Mouse (Mus musculus) ovary, postnatal 10 days (tissue): Measurements from ENCODE around the gene Fuca2.
A peak's percentile ranks its signal among the peaks of the same experiment; 100 is the strongest.
"Not testable (repeated sequence)": the region's sequence is repeated elsewhere in the genome, so short reads cannot be mapped to it uniquely, and the experiment has no call there.

Experiments used
- DNase-seq: peaks from one replicate; pipeline ENCODE4 v3.0.0; 2022; ENCODE audit warnings: low spot score

The Fuca2 gene

DNA sequence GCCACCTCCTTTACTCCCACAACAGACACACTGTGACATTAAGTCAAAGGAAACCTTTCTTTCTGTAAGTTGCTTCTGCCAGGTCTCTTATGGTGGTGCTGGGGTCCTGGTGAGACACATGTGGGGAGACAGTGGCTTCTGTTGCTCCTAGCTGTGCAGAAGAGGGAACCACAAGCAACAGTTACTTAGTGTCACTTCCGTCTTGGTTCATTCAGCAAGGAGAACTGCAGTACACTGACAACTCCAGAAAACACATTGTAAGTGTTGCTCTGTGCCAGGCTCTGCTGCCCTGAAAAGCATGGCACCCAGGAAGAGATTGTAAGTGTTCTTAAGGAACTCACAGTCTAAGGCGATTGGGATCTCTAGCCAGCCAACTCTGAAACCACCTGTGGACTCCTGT lies at the start of gene Fuca2:
Gene Fuca2 (plus strand): TSS at position 210 of the 400 bp plus-strand sequence.
- DNase-seq: no peak

DNA sequence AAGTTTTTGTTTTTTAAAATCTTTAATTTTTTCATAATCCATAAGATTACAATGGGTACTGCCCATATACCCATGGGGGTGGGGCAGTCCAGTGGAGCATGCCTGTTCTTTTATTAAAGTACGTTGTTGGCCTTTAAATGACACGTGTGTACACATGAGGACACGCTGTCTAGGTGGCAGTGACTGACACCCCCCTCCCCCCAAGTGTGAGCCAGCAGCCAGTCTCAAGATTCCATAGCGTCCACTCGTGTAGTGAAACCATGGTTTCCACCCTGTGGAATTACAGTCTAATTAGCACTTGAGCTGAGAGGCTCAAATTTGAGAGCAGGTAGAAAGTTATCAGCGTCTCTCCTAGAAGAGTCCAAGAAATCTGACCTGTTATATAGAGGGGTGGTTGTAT lies 47.7 kb upstream of the Fuca2 start:
- no peak for DNase-seq

DNA sequence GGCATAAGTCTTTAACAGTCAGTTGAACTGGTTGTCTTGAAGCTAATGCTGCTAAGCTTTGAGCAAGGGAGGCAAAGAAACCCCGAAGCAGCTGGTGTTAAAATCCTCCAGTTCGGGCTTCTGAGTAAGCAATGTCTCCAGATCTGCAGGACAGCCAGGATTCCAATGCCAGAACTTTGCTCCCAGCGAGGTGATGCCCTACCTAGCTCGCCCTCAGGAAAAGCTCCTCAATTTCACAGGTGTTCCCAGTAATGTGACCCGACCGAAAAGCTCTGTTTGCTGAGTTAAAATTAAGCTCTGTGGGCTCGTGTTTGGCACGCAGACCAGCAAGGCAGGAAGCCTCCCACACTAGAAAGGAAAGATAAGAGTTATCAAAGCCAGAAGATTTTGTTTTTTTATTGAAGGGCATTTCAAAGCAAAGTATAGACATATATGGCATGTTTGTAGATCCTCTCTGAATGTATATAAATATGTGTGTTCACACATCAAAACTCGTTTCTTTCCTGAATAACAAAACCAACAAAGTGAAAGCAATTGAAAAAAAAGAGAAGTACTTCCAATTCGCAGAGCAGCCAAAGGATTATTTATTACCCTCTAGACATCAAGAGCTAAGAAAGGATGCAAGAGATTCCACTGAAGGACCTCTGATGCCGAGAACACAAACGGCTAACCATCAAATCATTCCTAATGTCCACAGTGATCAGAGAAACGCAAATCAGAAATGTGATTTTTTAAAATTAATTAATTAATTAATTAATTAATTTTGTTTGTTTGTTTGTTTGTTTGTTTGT lies 45.9 kb upstream of the Fuca2 start:
- no peak for DNase-seq

DNA sequence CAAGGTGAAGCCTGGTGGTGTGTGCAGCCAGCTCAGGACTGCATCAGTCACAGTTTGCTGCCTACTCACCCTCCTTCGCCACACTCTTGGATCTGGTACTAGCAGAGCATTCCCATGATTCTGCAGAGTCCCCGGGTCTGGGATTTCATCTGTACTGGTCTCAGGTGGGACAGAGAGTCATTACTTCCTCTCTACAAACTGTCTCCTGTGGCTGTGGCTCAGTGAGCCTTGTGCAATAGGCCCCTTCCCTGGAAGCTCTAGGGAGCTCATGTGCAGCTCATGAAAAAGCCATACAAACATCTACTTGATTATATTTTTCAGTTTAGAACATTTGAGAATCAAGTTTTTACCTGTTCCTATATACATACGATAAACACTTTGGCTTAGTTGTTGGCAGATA lies 35.0 kb upstream of the Fuca2 start:
- not testable (repeated sequence) for DNase-seq

DNA sequence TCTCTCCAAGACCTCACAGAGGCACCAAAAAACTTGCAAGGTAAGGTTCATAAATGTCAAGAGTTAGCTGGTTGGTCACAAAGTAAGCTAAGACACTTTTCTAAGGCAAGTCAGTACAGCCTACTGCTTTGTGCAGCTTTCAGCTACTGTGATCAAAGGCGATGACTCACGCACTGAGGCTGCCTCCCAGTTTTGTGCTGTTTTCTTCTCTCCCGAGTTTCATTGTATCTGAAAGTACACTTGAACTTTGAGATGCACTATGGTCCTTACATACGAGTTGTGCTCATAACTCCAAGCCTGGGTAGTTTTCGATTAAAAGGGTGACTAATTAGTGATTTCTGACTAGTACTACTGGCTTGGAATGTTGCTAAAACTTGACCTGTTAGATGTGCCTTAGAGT lies 32.4 kb upstream of the Fuca2 start:
- DNase-seq: no peak

DNA sequence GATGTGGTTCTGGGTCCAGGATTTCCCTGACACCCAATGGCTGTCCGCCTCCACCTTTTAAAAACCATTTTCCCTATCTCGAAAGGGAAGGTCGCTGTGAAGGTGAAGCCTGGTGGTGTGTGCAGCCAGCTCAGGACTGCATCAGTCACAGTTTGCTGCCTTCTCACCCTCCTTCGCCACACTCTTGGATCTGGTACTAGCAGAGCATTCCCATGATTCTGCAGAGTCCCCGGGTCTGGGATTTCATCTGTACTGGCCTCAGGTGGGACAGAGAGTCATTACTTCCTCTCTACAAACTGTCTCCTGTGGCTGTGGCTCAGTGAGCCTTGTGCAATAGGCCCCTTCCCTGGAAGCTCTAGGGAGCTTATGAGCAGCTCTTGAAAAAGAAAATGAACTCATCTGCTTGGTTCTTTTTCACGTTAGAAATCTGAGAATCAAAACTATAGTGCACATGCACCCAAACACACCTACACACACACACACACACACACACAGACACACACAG lies 31.3 kb upstream of the Fuca2 start:
- not testable (repeated sequence) for DNase-seq

DNA sequence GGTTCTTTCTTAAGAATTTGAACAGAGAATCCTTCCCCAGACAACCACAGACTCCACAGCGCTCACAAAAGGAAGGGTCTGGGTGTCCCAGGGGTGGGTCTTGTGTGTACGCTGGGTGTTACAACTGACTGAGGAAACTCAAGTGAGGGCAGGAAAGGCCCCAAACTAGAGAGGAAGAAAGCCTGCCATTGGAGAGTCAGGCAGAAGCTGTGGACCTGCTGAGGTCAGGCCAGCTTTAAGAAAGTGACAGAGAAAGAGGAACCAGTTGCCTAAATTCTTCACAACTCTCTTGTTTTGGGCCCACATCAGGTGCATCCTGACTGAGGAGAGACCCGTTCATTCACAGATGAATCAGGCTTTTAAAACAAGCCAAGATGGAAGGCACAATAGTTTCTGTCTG lies 29.1 kb upstream of the Fuca2 start:
- no peak for DNase-seq

DNA sequence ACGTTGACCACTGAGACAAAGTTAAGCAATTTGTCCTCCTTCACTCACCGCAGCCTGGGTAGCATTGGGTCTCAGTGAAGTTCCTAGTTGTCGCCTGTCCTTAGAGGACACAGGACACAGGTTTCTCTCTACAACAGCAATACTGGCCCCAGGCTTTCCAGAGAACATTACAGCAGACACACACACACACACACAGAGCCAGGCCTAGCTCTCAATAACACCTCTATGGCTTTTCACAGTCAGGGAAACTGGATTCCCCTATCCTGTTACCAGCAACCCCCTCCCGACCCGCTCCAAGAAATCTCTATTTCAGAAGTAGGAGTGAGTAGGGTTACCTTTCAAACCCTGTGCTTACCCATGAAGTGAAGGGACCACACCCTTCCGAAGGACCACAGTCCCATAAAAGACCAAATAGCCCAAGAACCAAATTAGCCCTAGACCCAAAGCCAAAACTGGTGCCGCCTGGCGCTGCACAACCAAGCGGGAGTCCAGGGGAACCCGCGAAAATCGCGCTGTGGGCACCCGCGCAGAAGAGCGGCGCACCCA lies 26.0 kb upstream of the Fuca2 start:
- DNase-seq: no peak

DNA sequence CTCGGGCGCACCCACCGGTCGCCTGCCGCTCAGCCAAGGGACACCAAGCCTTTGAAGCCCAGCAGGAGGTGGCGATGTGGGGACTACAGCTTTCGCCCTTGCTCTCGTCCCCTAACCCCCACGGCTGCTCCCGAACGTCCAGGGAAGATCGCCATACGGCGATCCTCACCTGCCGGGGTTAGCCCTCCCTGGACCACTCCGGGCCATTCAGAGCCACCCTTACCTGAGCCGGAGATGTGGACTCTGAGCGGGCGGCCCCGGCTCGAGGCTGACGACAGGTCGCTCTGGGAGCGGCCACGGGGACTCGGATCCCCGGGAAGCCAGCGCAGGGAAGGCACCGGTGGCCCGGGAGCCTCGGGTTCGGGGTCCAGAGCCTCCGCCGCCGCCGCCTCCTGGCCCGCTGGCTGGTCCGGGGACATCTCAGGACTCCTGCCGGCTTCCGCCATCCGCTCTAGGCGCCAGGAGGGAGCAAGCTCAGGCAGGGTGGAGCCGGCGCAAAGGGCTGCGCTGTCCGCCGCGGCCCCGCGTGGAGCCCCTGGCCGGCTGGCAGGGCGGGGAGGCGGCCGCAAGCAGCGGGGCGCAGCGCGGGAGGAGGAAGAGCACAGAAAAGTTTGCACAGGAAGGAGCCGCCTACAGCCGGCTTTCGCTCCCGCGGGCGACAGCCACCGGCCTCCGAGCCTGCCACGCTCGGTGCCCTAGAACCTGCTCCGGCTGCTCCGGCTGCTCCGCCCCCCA lies 25.3 kb upstream of the Fuca2 start, which contains the start of gene Phactr2:
Gene Phactr2 (minus strand): TSS at position 580 of the 735 bp plus-strand sequence.
- DNase-seq: peak; percentile 24

DNA sequence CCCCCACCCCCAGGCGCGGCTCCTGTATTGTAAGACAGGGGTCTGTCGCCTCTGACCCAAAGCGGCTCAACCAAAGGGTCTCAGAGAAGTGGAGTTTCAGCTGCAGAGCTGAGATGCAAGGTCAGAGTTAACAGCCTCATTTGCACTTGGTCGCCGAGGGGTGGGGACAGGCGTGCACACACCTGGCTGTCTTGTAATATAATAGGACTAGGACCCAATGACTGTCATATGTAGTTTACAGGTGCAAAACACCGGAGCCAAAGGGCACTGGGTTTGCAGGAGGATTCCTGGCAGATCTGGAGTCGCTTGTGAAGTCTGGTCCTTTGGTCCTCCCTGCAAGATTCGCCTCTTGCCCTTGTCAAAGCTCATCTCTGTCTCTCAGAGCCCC lies 24.8 kb upstream of the Fuca2 start:
- no peak for DNase-seq

DNA sequence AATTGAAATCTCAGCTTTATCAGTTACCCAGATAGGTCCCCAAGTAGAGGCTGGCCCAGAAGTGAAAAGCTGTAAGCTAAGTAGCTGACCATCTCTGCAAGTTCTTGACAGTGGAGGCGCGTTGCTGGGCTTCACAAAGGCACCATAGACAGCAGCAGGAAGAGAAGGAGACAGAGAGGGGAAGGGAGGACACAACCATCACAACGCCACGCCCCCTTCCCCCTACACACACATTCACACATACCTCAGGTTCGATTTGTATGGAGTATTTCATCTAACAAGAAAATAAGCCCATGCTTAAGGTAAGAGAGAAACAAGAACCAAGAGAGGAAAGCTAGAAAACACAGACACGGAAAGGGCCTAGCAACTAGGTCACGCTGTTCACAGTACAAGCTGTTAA lies 24.2 kb upstream of the Fuca2 start:
- DNase-seq: no peak

DNA sequence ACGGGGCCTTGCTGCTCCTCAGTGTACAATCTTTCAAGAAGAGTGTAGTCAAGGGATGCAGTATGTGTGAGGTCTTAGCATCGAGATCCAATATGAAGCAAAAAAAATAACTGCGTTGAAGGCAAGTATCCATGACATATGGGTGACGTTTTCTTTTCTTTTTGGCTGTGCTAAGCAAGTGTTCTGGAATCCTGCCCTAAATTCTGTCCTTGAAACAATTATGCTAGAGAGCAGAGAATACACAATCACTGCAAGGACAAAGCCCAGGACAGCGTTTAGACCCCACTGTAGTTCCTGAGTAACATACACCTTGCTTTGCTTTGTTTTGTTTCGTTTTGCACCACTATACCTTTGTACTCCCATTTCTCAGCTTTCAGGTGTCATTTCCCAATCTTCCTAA lies 20.0 kb upstream of the Fuca2 start:
- DNase-seq: no peak

DNA sequence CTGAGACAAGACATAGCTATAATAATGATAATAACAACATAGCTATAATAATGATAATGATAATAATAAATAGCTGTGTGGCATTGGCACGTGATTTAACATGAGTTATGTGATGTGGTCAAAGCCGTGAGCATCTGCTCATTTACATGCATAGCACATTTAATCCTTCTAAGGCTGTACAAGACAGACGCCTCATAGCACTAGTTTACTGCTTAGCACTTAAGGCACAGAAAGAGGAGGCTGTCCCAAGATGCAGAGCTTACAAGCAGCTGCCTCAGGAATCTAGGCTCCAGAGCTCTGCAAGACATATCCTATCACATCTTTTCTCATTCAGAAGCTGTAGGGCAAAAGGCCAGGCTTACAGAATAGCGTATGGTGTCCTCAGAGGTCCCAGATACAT lies 13.4 kb upstream of the Fuca2 start:
- DNase-seq: no peak

DNA sequence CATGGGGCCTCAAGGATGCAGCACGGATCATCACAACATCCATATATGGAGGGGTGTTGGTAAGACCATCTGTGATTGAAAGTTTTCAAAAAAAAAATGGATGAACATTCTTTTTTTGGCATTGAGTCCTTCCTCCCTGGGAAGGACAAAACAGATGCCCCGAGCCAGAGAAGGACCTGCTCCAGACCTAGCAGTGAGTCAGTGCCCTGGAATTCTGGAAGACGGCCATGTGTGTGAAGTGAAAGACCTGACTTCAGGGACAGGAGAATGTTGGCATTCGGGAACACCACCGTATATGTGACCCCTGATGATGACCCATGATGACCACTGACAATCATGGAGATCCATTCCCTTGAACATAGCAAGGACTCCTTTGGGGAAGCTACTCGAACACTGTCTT lies 9.7 kb upstream of the Fuca2 start:
- DNase-seq: no peak

DNA sequence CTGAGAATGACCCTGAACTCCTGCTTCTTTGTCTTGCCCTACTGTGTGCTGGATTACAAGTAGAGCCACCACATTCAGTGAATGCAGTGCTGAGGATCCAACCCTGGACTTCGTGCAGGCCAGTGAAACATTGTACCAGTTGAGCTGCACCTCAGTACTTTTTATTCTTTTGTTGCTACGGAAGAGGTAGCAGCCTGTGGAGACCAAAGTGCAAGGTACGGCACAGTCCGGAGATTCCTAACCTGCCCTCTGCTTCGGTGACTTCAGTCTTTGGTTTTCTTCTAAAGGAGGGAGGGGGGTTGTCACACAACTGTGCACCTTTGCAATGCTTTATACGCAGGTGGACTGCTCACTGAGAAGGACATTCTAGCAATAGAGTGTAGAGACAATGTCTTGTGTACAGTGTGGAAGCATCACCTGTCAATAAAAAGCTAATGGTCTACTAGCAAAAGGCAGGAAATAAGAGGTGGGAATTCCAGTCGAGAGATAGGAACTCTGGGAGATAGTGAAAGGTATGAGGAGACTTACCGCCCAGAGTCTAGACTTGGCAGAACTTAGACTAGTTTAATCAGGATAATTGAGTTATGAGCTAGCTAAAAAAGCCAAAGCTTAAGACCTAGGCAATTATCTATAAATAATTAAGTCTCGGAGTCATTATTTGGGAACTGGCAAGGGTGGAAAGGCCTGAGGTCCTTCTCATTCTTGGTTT lies 5.2 kb upstream of the Fuca2 start:
- no peak for DNase-seq

DNA sequence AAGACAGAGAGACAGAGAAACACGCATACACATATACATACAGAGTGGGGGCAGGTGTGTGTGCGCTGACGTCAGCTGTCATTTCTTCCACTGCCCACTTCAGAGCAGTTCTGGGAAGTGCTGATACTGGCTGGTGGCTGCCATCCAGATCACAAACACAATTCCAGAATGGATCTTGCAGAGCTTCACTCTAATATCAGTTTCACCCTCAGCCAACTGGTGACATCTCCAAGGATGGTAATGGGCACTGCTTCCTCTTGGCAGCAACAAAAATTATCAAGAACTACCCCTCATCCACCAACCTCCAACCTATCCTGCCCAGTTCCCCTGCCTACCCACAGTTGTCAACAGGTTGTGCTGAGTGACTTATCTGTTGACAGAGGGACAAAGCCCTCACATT lies 3.0 kb upstream of the Fuca2 start:
- DNase-seq: no peak

DNA sequence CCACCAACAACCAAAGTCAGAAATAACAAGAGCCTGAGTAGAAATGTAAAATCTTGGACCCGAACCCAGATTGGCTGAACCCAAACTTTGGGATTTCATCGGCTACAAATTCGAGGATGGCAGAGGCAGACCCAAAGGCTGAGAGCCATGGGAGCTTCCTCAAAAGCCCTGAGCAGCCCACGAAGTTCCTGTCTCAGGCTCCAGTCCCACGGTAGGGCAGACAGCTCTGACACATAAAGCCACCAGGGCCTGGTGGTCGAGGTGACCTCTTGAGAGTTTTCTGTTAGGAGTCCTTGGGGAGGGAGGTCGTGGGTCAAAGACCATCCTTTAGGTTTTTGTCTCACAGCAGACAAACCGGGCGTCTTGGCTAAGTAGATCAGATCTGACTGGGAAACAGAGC lies 1.1 kb downstream of the Fuca2 start:
- DNase-seq: no peak

DNA sequence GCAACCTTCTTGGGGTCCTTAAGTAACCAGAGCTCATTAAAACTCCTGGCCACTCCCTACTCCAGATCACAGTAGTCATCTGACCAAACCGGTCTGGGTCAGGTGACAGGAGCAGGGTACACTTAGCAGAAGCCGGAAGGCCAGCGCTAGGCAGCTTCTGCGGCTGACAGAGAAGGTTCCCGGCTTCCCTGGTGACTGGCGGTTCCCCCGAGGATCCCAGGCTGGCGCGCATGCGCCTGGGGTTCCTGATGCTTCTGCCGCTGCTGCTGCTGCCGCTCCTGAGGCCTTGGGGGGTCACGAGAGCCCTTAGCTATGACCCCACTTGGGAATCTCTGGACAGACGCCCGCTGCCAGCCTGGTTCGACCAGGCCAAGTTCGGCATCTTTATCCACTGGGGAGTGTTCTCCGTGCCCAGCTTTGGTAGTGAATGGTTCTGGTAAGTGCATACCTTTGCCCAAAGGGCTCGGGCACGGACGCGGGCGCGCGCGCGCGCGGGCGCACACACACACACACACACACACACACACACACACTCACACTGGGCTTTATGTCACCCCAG lies 1.7 kb downstream of the Fuca2 start:
- DNase-seq: peak; percentile 54

DNA sequence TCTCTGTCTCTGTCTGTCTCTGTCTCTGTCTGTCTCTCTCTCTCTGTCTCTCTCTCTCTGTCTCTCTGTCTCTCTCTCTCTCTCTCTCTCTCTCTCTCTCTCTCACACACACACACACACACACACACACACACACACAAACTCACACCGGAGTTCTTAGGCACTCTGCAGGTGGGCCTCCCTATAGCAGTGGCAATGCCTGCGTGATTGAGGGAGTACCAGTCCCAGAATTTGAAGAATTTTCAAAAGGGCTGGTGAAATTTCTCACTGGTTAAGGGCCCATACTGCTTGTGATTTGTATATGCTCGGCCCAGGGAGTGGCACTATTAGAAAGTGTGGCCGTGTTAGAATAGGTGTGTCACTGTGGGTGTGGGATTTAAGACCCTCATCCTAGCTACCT lies 2.2 kb downstream of the Fuca2 start:
- DNase-seq: not testable (repeated sequence)

DNA sequence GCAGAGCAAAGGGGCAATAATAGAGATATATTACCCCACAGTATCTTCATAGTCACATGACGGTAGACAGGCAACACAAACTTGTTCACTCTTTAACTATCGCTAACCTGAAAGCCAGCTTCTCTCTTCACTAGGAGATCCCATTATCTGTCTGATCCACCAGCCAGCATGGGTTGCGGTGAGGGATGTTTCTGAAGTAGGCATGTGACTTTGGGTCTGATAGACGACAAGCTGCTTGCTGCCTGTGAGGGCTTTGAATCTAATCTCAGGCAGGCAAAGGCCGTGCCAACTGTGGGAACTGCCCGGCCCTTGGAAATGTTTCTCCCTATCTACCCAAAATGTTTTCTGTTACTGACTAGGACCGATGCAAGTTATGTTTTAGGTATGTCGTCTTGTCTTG lies 3.0 kb downstream of the Fuca2 start:
- no peak for DNase-seq

DNA sequence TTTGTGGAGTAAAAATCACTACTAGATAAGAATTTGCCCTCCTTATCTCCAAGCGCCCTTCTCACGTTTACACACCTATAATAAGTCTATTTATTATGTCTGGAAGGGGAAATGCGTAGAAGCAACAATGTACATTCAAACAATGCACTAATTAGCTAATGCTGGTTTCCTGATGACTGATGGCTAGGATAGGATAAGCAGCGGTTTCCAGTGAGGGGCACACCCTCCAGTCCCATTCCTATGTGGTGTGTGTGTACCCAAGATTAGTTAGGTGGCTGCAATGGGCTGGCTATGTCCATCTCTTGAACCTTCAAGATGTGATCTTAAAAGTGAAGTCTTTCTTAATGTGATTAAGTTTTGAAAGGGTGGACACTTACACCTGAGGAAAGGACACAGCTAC lies 22.5 kb downstream of the Fuca2 start:
- no peak for DNase-seq

DNA sequence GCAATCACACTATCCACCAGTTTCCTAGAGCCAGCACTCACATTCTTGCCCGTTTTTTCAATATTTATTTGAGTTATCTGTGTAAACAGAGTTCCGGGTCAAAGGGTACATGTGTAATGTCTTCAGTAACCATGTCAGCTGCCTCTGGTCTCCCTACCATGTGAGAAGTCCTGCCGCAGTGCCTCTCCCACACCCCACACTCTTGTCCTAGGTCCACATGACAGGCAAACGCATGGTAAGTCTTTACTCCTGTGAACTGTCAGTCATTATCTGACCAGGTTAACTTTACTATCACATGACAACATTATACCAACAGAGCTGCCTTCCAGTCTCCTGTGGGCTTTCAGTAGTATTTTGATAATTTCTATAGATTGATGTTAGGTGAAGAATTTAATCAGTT lies 28.8 kb downstream of the Fuca2 start:
- DNase-seq: no peak
